Mouse (Mus musculus): ENCODE measurements around the gene Naip1. TPM values are rescaled to one million over a fixed set of nuclear protein-coding genes. Genes with fewer than 3 reads are reported as not detected.
"Not testable (repeated sequence)": the region's sequence is repeated elsewhere in the genome, so short reads cannot be mapped to it uniquely, and the experiment has no call there.

Naip1 gene
- polyA plus RNA-seq, 1 experiment from 2014 or later: not detected

GRCm38 (mm10) chr13:100391021-100391420, 61.6 kb downstream of the Naip1 start:
- not testable (repeated sequence) for ATAC-seq (ENCODE audit: insufficient read depth); H3K4me2 ChIP-seq; H3K27me3 ChIP-seq; H3K4me1 ChIP-seq (replicated peaks); H3K9ac ChIP-seq; H3K9me3 ChIP-seq (replicated peaks); H3K36me3 ChIP-seq (replicated peaks); H3K27ac ChIP-seq (replicated peaks); H3K4me3 ChIP-seq (replicated peaks)
- WGBS (ENCODE audit: insufficient replicate concordance): 15% methylated on average over 5 of the region's 5 CpGs

DNA sequence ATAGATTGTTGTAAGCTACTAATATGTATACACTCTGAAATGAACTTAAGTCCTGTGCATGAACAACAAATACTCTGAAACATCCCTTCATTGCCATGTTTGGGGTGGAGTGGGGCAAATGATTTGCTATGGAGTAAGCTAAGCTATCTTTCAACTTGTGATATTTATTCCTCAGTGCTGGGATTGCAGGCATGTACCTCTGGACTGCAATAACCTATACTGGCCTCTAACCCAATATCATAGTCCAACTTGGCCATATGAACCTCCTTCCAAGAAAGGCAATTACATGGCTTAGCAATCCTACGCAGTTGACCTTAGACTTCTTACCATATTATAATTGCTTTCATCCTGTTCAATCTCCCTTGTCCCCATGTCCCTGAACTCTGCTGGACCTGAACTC, 82.1 kb downstream of the Naip1 start:
- no peak overlapping the region for H3K27ac ChIP-seq (replicated peaks)
- ATAC-seq (ENCODE audit: insufficient read depth): no peak
- H3K9me3 ChIP-seq (replicated peaks): no peaks in the 10 kb centered on the region
- H3K9ac ChIP-seq: no peak overlapping the region
- no peaks in the 10 kb centered on the region for H3K27me3 ChIP-seq
- no peak overlapping the region for H3K4me2 ChIP-seq
- no peak overlapping the region for H3K4me3 ChIP-seq (replicated peaks)
- H3K4me1 ChIP-seq (replicated peaks): no peaks in the 10 kb centered on the region
- 73% methylated on average over 1 of the region's 1 CpGs for WGBS (ENCODE audit: insufficient replicate concordance)
- no peaks in the 10 kb centered on the region for H3K36me3 ChIP-seq (replicated peaks)

Other genes with a start within 250 kb of the Naip1 start
- 0.54 and 0.67 TPM in 2 replicates for gene Naip5, start 206.5 kb downstream of the Naip1 start, polyA plus RNA-seq (2015; fragmentation: Nextera tagmentation; extraction: Ambion mirVana)
- gene Naip6, start 135.2 kb downstream of the Naip1 start, polyA plus RNA-seq (2015; fragmentation: Nextera tagmentation; extraction: Ambion mirVana): 0.30 and 0.40 TPM in 2 replicates
- 23.6 and 25.5 TPM in 2 replicates for gene Gtf2h2, start 39.7 kb upstream of the Naip1 start, polyA plus RNA-seq (2015; fragmentation: Nextera tagmentation; extraction: Ambion mirVana)
- gene Ocln, start 99.8 kb upstream of the Naip1 start, polyA plus RNA-seq (2015; fragmentation: Nextera tagmentation; extraction: Ambion mirVana): 10.0 and 10.9 TPM in 2 replicates
- gene Marveld2, start 164.1 kb upstream of the Naip1 start, polyA plus RNA-seq (2015; fragmentation: Nextera tagmentation; extraction: Ambion mirVana): 7.3 and 8.8 TPM in 2 replicates
- gene Ak6, start 198.1 kb upstream of the Naip1 start, polyA plus RNA-seq (2015; fragmentation: Nextera tagmentation; extraction: Ambion mirVana): 141 and 145 TPM in 2 replicates
- gene Rad17, start 198.2 kb upstream of the Naip1 start, polyA plus RNA-seq (2015; fragmentation: Nextera tagmentation; extraction: Ambion mirVana): 10.4 and 11.9 TPM in 2 replicates
- 10.7 and 12.4 TPM in 2 replicates for gene Taf9, start 198.7 kb upstream of the Naip1 start, polyA plus RNA-seq (2015; fragmentation: Nextera tagmentation; extraction: Ambion mirVana)
- 5.1 and 6.2 TPM in 2 replicates for gene Ccdc125, start 216.8 kb upstream of the Naip1 start, polyA plus RNA-seq (2015; fragmentation: Nextera tagmentation; extraction: Ambion mirVana)